Mouse (Mus musculus) left cerebral cortex, adult 18-20 months (tissue): ENCODE results near the gene Slc6a4. TPM values are rescaled to one million over a fixed set of nuclear protein-coding genes. Genes with fewer than 3 reads are reported as not detected.

Source experiments
- DNase-seq, 2 experiments: peaks; one replicate each; pipeline ENCODE4 v3.0.0; 2021 to 2022; ENCODE audit warnings: low spot score in 2 of 2, mixed read lengths in 1 of 2
- long read RNA-seq, 2 experiments: library from polyadenylated mRNA; stranded (forward); transcript quantifications; one replicate each; pipeline ENCODE4 v2.0.0; 2021
- total RNA-seq, 2 experiments: library from RNA; stranded (reverse); gene quantifications; 2 replicates each; pipeline ENCODE4 v1.2.3; 2021

Gene Slc6a4
- total RNA-seq, result not detected
- long read RNA-seq, experiment 1, result 0 reads
- long read RNA-seq, experiment 2, result 0 reads

- no peak for DNase-seq
These were observed at the start of gene Slc6a4 for GRCm38 (mm10) chr11:76997916-76998704. TSS of gene Slc6a4 (plus strand) at chr11:76998603.

- peak in 1 of 2 experiments; percentile 20 for DNase-seq
These were observed 44.9 kb upstream of the Slc6a4 start for GRCm38 (mm10) chr11:76953536-76953935.

- no peak for DNase-seq
These were observed 32.7 kb upstream of the Slc6a4 start for GRCm38 (mm10) chr11:76965703-76966102.

- DNase-seq, result no peak
These were observed 28.1 kb upstream of the Slc6a4 start for GRCm38 (mm10) chr11:76970328-76970727.

- DNase-seq, result no peak
These were observed 23.6 kb upstream of the Slc6a4 start for GRCm38 (mm10) chr11:76974680-76975319.

GRCm38 (mm10) chr11:76981570-76982141 is 16.7 kb upstream of the Slc6a4 start:
- no peak for DNase-seq

- DNase-seq, result no peak
These were observed 16.0 kb upstream of the Slc6a4 start for GRCm38 (mm10) chr11:76982415-76982814.

GRCm38 (mm10) chr11:76983641-76984040 is 14.8 kb upstream of the Slc6a4 start:
- no peak for DNase-seq

GRCm38 (mm10) chr11:76984173-76984572 is 14.2 kb upstream of the Slc6a4 start:
- DNase-seq, result no peak

GRCm38 (mm10) chr11:76990839-76991238 is 7.6 kb upstream of the Slc6a4 start:
- no peak for DNase-seq

GRCm38 (mm10) chr11:76992886-76993285 is 5.5 kb upstream of the Slc6a4 start:
- DNase-seq, result no peak

- DNase-seq, result peak in 1 of 2 experiments; percentile 29
These were observed 2.3 kb upstream of the Slc6a4 start for GRCm38 (mm10) chr11:76995966-76996672.

- DNase-seq, result peak; percentile 73 to 77
These were observed 1.1 kb upstream of the Slc6a4 start for GRCm38 (mm10) chr11:76997305-76997704.

- DNase-seq, result peak in 1 of 2 experiments; percentile 10
These were observed 363 bp downstream of the Slc6a4 start for GRCm38 (mm10) chr11:76998705-76999226.

- DNase-seq, result no peak
These were observed 2.3 kb downstream of the Slc6a4 start for GRCm38 (mm10) chr11:77000741-77001140.

- no peak for DNase-seq
These were observed 4.0 kb downstream of the Slc6a4 start for GRCm38 (mm10) chr11:77002361-77002760.

GRCm38 (mm10) chr11:77005881-77006280 is 7.5 kb downstream of the Slc6a4 start:
- DNase-seq, result no peak

GRCm38 (mm10) chr11:77006616-77007015 is 8.2 kb downstream of the Slc6a4 start:
- no peak for DNase-seq

GRCm38 (mm10) chr11:77009069-77010025 is 10.9 kb downstream of the Slc6a4 start:
- no peak for DNase-seq
